Mouse (Mus musculus) layer of hippocampus, adult 18-20 months (tissue): ENCODE results near the gene Folr2. TPM values are rescaled to one million over a fixed set of nuclear protein-coding genes. Genes with fewer than 3 reads are reported as not detected.

Experiments used
- DNase-seq, 2 experiments: peaks; one replicate each; pipeline ENCODE4 v3.0.0; 2022; ENCODE audit warnings: low spot score in 2 of 2
- total RNA-seq, 2 experiments: library from RNA; stranded (reverse); gene quantifications; 2 replicates each; pipeline ENCODE4 v1.2.3; 2021

The Folr2 gene
- total RNA-seq, 2 experiments from 2014 or later, result 0.40 TPM; not detected in 1

DNA sequence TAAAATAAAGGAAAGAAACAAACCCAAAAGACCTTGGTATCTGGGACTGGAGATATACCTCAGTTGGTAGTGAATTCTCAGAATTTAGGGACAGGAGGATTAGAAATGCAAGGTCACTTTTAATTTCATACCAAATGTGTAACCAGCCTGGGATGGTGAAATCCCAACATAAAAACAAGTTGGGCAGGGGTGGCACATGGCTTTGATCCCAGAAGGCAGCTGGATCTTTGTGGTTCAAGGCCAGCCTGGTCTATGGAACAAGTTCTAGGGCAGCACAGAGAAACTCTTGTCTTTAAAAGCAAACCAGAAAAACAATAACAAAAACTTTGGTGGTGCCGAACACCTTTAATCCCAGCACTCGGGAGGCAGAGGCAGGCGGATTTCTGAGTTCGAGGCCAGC, 10.5 kb upstream of the Folr2 start:
- no peak for DNase-seq

DNA sequence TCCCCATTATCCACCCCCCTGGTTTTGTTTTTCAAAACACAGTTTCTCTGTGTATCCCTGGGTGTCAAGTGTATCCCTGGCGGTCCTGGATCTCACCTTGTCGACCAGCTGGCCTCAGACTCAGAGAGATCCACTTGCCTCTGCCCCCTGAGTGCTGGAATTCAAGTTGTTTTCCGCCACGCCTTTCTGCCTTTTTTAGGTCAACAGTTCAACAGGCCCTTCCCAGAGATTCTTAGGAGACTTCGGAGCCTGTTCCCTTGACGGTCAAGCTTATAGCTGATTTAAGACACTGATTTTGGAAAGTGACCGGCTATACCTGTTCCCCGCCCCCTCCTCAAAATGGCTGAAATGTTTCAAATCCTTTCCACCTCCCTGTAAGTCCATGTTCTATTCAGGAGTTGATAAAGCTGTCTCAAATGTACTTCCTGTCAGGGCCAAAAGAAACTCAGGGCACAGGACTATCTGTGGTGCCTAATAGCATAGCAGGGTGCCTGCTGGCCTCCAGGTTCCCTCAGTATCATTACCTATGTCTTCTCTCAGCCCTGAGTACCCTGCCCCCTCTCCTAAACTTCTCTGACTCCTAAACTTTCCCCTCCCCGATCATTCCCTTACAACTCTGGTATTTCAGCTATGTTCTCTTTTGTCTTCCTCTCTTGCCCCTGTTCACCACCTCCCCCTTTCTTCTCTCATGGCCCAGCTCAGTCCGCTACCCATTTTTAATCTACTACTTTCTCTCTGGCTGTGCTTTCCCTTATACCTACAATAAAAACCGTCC, 9.7 kb upstream of the Folr2 start:
- no peak for DNase-seq

DNA sequence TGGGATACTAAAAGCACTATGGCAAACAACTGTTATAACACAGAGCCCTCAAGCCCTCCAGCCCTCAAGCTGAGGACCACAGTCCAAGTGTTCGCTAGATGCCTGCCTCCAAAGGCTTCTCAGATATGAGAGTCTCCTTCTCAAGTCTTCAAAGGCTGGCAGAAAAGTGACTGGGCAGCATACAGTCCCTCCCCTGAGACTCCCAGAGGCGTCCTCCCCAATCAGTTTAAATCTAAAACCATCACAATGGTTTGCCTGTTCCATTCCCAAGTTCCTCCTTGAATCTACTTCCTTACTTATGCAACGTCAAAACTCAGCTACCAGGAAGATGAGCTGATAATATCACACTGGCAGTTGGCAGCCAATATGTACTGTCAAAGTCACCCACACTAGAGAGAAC, 6.4 kb upstream of the Folr2 start, which contains the start of gene Anapc15:
Gene Anapc15 (plus strand): TSS at position 301 of the 400 bp plus-strand sequence.
- no peak for DNase-seq

DNA sequence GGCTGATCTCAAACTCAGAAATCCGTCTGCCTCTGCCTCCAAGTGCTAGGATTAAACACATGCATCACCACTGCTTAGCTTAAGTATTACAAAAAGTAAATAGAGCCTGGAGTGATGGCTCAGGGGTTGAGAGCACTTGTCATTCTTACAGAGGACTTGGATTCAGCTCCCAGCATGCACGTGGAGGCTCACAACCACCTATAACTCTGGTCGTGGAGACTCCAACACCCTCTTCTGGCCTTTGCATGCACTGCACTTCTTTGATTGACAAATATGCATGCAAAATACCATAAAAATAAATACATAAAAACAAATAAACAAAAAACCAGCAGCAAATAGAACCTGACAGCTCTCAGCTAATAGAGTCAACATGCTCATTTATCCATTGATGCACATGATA, 5.3 kb upstream of the Folr2 start:
- DNase-seq, result no peak

DNA sequence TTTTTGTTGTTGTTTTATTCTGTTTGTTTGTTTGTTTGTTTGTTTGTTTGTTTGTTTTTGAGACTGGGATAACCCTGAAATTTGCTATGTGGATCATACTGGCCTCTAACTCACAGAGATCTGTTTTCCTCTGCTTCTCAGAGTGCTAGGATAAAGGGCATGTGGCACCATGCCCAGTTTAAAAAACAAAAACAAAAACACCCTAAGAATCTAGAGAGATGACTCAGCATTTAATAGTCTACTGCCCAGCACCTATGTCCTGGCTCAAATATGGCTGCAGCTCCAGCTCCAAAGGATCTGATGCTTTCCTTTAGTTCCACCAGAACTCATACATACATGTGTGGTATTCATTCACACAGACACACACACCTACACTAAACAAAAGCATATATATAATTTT, 4.0 kb upstream of the Folr2 start:
- no peak for DNase-seq

DNA sequence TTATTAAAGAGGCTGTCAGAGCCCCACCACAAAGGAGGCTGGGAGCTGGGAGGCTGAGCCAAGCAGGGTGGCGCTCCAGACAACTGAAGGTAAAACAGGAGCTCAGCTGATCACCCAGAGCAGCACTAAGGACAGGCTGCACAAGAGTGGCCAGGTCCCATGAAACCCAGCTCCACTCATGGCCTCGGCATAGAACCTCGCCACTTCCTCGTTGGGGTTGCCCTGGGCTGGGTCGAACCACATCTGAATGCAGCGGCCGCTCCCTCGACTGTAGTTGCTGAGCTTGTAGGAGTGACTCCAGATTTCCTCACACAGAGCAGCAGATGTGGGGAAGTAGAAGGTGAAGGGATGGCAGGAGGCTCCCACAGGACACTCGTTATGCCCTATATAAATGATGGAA, 1.4 kb upstream of the Folr2 start:
- DNase-seq, result no peak

DNA sequence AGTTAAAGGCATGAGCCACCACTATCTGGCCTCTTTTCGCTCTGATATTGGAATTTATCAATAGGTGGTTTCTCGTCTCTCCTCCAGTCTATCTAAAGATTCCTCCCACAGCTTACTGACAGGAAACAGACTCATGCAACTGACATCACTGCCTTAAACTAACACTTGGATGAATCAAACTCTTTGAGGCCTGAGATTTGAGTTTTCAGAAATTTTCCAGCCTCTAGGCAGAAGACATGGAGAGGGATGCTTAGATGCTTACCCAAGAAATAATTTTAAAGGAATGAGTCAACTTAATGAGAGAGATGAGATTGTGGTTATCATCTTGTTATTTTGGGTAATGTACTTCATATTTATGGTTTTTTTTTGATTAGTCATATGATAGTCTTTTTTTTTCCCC, 3.2 kb downstream of the Folr2 start:
- DNase-seq, result no peak

DNA sequence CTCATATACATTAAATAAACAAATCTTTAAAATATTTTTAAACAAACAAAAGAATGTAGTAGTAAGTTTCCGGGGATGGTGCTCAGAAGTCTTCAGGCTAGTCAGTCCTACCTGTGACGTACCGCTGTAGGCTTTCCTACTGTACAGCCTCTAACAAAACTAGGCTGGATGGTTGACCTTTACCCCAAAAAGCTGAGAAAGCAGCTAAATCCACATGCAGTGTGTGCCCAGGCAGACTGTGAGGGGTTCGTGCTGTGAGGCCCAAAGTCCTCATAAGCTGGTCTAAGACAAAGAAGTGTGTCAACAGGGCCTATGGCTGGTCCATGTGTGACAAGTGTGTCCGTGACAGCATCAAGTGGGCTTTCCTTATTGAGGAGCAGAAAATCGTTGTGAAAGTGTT, 4.1 kb downstream of the Folr2 start:
- DNase-seq, result no peak

DNA sequence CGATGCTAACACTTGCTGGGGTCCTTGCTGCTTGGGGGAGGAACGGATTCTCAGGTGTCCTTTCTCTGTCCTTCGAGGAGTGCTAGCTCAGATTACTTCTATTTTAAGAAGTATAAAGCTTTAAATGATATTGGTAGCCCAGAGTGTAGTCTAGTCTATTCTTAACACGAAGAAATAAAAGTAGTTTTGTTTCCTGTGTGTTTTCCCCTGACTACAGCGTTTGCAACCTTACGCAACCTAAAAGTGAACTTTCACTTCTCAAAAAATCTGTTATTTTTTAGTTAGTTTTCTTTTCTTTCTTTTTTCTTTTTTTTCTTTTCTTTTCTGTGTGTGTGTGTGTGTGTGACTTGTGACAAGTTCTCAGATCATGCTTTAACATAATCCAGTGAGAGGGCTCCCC, 5.3 kb downstream of the Folr2 start:
- DNase-seq, result no peak

DNA sequence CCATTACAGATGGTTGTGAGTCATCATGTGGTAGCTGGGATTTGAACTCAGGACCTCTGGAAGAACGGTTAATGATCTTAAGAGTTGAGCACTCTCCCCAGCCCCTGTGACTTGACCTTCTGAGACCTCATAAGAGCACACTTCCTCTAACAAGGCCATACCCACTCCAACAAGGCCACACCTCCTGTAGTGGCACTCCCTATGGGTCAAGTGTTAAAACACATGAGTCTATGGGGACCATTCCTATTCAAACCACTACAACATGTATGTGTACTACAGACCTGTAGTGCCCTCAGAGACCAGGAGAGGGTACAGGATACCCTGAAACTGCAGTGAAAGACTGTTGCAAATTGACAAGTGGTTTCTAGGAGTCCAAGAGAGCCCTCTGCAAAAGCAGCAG, 9.1 kb downstream of the Folr2 start:
- no peak for DNase-seq

DNA sequence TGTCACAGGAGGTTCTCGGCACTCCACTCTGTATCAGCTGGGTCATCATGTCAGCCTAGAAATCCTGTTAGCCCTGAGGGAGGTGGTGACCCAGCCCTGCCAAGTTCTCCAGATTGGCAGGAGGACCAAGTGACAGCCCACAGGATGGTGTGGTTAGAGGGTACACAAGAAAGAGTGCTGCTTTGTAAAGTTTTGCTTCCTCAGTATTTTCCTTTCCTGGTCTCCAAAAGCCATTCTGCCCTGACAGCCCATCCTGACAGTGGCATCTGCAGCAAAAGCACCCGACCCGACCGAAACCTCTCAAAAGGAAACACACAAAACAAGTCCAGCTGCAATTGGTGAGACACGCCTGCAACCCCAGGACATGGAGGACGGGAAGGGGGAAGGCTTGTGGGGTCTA, 12.8 kb downstream of the Folr2 start:
- no peak for DNase-seq

DNA sequence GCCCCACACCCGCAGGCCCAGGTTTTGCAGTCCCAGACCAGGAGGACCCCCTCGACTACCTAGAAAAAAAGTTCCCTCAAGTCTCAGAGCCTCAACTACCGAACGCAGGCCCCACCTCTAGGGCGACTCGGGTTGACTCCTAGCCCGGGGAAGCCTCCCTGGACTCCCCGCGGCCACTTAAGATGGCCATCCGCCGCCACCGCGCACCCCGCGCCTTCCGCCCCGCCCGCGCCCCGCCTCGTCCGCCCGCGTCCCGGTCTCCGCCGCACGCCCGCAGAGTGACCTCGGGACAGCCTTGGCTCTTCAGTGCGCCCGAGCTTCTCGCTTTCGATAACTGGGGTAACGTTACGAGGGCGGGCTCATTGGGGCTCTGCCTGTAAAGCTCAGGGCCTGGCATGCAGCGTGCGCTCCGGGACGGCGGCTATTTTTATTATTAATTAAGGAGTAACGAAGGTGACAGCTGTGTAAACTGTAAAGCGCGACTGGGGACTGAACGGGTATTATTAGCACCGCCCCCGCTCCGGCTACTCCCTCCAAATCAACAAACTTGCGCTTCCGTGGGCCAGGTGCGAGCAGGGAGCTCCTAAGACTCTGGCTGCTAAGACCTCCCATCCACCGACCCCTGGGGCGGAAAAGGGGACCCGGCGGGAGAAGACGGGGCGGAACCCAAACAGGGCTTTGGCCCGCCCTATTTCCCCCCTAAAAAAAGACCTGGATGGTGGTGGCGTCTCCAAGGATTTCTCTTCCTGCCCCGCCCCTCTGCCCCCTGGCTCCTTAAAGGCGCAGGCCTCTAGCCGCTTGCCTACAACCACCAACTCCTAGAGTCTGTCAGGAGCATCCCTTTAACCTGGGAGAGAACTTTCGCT, 19.2 kb downstream of the Folr2 start, which contains the start of gene Inppl1:
Gene Inppl1 (minus strand): TSS at position 624 of the 866 bp plus-strand sequence.
- peak; percentile 35 to 71 for DNase-seq

DNA sequence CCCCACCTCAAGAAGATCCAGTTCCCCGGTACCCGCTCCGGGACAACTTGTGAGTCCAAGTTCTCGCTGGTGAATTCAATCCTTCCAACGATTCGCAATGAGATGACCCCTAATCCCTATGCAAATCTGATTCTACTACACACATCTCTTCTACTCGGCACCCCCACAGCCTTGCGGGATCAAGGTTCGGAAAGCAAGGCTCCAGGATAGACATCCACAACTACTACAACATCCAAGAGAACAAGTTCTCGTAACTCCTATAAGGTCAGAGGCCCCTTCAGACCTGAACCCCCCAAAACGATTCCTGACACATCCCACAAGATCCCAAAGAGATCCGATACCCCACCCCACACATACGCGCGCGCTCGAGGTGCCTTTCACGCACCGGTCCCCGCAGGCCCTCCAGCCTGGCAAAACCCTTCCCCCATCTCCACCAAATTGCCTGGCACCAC, 19.8 kb downstream of the Folr2 start:
- no peak for DNase-seq

DNA sequence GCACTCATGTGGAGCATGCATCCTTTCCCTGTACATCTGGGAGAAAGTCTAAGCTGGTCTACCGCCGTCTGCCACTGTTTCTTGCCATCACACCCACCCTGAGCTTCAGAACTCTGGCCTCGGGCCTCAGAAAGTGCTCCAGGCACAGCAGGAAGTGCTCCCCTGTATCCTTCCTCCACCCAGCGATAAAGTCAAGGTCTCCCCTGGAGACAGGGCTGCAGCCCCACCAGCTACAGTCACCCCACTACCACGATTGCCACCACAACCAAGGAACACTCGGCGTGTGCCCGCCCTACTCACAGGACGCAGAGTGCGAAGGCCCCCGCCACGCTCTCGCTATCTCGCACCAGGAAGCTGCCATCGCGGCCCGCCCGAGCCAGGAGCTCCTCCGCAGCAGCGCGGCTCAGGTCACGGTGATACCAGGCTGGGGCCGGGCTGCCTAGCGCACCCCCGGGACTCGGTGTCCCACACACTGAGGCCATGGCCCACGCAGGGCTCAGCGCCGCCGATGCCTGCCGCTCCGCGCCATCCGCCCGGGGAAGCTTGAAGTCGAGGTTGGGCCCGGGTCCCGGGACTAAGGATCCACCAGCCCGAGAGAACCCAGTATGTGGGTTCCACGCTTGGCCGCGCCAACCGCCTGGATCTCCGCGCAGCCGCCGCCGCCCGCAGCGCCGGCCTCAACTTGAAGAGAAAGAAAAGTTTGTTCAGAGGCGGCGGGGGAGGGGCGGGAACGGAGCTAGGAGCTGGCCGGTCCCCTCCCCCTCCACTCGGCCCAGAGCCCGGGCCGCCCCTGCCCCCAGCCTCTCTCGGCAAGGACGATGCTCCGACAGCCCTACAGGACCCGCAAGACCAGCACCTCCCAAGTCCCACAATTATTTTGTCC, 20.5 kb downstream of the Folr2 start:
- DNase-seq, result peak in 1 of 2 experiments; percentile 39

DNA sequence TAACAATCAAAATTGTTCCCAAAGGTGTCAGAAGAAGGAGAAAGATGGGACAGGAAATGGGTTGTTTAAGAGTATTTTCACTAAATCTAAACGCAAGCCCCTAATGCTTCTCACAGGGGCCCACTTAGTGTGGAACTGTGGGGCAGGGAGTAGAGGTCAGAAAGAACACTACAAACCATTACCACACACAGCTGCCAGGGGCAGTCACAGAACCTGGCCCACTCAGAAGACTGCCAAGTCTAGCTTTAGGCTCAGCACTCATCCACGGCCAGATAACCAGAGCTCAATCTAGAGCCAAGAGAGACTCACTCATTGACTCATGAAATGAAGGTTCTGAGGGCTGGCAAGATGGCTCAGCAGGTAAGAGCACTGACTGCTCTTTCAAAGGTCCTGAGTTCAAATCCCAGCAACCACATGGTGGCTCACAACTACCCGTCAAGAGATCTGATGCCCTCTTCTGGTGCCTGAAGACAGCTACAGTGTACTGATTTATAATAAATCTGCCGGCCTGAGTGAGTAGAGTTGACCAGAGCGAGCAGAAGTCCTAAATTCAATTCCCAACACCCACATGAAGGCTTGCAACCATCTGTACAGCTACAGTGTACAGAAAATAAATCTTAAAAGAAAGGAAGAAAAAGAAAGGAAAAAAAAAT, 21.4 kb downstream of the Folr2 start:
- no peak for DNase-seq

DNA sequence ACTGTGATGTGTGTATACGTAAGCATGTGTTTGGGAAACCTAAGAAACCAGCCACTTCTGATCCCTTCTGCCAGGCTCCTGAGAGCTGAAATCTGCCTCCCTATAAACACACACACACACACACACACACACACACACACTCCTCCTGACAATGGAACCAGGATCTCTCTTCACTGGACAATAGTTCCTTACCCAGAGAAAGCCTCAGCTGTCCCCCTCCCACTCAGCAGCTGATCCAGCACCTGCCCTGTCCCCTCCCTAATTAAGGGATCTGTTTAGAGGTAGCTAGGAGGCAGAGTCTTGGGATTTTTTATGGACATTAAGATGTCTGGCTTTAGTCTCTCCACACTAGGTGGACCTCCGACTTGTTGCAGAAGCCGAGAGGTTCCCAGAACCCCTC, 22.1 kb downstream of the Folr2 start:
- DNase-seq, result no peak

DNA sequence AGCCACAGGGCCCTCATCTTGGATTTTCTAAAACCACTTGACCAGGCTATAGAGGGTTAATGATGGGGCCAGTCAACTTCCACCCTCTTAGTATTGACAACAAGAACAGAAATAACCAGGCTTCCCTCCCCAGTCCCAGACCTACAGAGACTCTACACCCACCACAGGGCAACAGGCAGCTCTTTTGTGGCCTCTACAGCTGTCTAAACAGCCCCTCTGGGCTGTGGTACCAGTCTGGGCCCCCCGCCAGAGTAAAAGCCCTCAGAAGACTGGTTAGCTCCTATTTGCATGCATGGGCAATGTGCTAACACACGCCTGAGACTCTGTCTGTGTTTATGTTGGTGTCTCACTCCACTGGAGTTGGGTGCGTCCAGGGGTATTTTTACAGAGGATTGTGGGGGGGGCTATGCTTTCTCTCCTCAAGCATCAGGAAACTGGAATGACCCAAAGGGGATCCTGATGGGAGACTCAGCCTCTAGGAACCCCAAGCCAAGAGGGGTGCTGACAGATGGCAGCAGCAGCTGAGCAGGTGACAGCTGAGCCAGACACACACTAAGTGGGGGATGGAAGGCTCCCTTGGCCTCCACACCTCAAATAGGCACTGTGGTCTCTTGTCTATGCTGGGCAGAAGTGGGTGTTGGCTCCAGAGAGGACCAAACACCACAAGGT, 22.9 kb downstream of the Folr2 start:
- no peak for DNase-seq

DNA sequence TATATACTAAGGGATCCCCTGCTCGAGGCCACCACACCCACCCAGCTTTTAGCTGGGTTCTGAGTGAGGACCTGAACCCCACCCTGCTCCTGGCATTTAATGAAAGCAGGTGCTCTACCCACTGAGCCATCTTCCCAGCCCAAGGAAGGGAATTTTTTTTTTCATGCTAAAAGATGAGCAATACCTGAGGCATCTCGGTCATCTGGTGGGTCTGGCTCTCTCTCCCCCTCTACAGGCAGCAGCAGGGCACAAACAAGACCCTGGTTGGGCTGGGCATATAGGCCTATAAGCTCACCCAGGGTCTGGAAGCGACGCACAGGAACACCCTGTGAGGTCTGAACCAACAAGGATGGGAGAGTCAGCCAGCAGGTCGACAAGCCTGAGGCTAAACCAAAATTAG, 23.6 kb downstream of the Folr2 start:
- no peak for DNase-seq

DNA sequence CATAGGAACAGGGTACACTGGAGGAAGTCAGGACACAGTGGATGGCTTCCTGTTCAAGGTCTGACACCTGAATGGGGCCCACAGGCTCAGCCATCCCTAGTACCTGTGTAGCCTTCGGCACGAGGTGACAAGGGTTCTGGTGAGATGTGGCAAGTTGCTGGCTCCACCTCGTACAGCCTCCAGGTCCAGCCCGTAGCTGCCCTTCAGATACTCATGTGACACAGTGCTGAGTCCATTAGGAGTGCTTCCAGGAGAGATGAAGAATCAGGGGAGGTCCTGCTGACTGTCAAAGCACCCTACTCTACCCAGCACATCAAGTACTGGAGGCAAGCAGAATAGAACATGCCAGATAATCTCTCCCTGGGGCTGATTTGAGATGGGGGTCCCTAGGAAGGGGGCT, 24.6 kb downstream of the Folr2 start:
- DNase-seq, result no peak

DNA sequence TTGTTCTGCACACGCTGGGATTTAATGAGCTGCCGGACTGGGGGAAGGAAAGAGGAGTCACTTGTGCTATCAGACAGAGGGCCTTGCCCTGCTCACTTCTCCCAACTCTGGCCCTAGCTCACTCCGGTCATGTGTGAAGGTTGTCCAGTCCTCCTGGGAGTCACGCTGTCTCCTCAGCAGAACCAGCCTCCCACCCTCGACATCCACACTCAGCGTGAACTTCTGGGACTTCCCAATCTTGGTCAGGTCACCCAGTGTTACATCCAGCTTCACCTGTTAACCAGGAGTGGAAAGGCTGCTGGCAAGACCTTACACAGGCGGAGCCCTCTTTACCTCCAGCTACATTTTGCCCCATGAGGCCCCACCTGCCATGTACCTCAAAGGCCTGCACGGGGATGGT, 25.6 kb downstream of the Folr2 start:
- no peak for DNase-seq
